Mouse (Mus musculus) ES-Bruce4 (cell line): ENCODE measurements around the gene E330034G19Rik. TPM values are rescaled to one million over a fixed set of nuclear protein-coding genes. Genes with fewer than 3 reads are reported as not detected.

Experiments used
- H3K27ac ChIP-seq: 2 replicates; pipeline ENCODE4 v1.5.1; 2012; ENCODE audit warnings: low read length, inconsistent platforms; ENCODE audit not compliant: insufficient read depth
- H3K27me3 ChIP-seq: 2 replicates; pipeline ENCODE4 v1.6.1; 2012; ENCODE audit warnings: mild to moderate bottlenecking, low read length, inconsistent platforms; ENCODE audit not compliant: control insufficient read depth, poor library complexity, insufficient read depth, severe bottlenecking
- H3K36me3 ChIP-seq: 2 replicates; pipeline ENCODE4 v1.6.1; 2012; ENCODE audit warnings: inconsistent platforms, mild to moderate bottlenecking, low read length, moderate library complexity; ENCODE audit not compliant: control insufficient read depth, poor library complexity, insufficient read depth, severe bottlenecking
- H3K4me1 ChIP-seq: one replicate; pipeline ENCODE4 v1.8.1; 2011; ENCODE audit warnings: low read length; ENCODE audit not compliant: control insufficient read depth, insufficient read depth
- H3K4me3 ChIP-seq: 2 replicates; pipeline ENCODE4 v1.5.1; 2011; ENCODE audit warnings: low read depth, mild to moderate bottlenecking, low read length
- H3K9ac ChIP-seq: 2 replicates; pipeline ENCODE4 v1.6.1; 2012; ENCODE audit warnings: low read depth, mild to moderate bottlenecking, inconsistent platforms; ENCODE audit not compliant: poor library complexity, severe bottlenecking
- H3K9me3 ChIP-seq: replicated peaks from 2 replicates; pipeline ENCODE4 v1.6.1; 2012; ENCODE audit warnings: mild to moderate bottlenecking, low read length, inconsistent platforms; ENCODE audit not compliant: control insufficient read depth, poor library complexity, insufficient read depth, severe bottlenecking
- CTCF ChIP-seq: IDR thresholded peaks from one replicate; pipeline ENCODE4 v1.8.1; 2011; ENCODE audit warnings: low read depth, low read length
- EP300 ChIP-seq: IDR thresholded peaks from 2 replicates; pipeline ENCODE4 v1.6.1; 2011; ENCODE audit warnings: low read depth, low read length; ENCODE audit not compliant: insufficient read depth
- POLR2A ChIP-seq: IDR thresholded peaks from one replicate; pipeline ENCODE4 v1.8.1; 2011; ENCODE audit warnings: low read length; ENCODE audit not compliant: insufficient read depth
- polyA plus RNA-seq: library from polyadenylated mRNA; stranded (reverse); fragments of >200 nt; gene quantifications from 2 replicates; pipeline ENCODE4 v1.2.4, GENCODE M21; 2011; ENCODE audit warnings: low read depth; ENCODE audit not compliant: missing spikeins, insufficient read depth, insufficient read length

Gene E330034G19Rik
- not detected in 2 replicates for polyA plus RNA-seq

GRCm38 (mm10) chr14:24292914-24293313, at the start of gene E330034G19Rik:
Gene E330034G19Rik (plus strand): TSS chr14:24293214.
- Histone ChIP-seq H3K4me3 (no peak within 1 kb of the TSS), H3K27me3 (no peaks in the 10 kb centered on the region; the same call in 1 of the 2 replicates), H3K9me3 (no peaks in the 10 kb centered on the region), H3K9ac (no peak within 1 kb of the TSS), H3K27ac (no peak within 1 kb of the TSS), H3K36me3 (no peaks in the 10 kb centered on the region), H3K4me1 (no peaks in the 10 kb centered on the region)
- no peak for TF ChIP-seq CTCF
- no peak for TF ChIP-seq POLR2A
- no peak for TF ChIP-seq EP300

- TF ChIP-seq POLR2A (no peak), EP300 (no peak), CTCF (no peak)
- no peaks in the 10 kb centered on the region for H3K9me3 ChIP-seq
- H3K27ac ChIP-seq: peak overlapping the region; percentile 36; the same call in 1 of the 2 replicates
These were observed 48.5 kb upstream of the E330034G19Rik start for GRCm38 (mm10) chr14:24244330-24245176.

GRCm38 (mm10) chr14:24245177-24246081, 47.6 kb upstream of the E330034G19Rik start, which contains the start of gene Dlg5:
Gene Dlg5 (minus strand): TSS chr14:24245920.
- H3K9me3 ChIP-seq: no peaks in the 10 kb centered on the region
- no peaks in the 10 kb centered on the region for H3K36me3 ChIP-seq
- no peaks in the 10 kb centered on the region for H3K4me1 ChIP-seq
- TF ChIP-seq POLR2A (no peak), EP300 (no peak), CTCF (no peak)
- H3K27me3 ChIP-seq: no peaks in the 10 kb centered on the region
- H3K4me3 ChIP-seq: peak within 1 kb of the TSS; percentile 93
- peak within 1 kb of the TSS; percentile 97 for H3K9ac ChIP-seq
- H3K27ac ChIP-seq: peak within 1 kb of the TSS; percentile 36; the same call in 1 of the 2 replicates

More at GRCm38 (mm10) chr14:24244330-24245176, 48.5 kb upstream of the E330034G19Rik start:
- Histone ChIP-seq H3K27me3 (no peaks in the 10 kb centered on the region), H3K36me3 (no peaks in the 10 kb centered on the region), H3K4me3 (peak overlapping the region; percentile 93), H3K9ac (peak overlapping the region; percentile 97), H3K4me1 (no peaks in the 10 kb centered on the region)

- no peak overlapping the region for H3K27ac ChIP-seq
- no peak for TF ChIP-seq EP300
- TF ChIP-seq POLR2A: no peak
- no peak for TF ChIP-seq CTCF
- peaks cover 2% of the 10 kb centered on the region for H3K4me1 ChIP-seq
- H3K4me3 ChIP-seq: no peak overlapping the region
- H3K27me3 ChIP-seq: no peaks in the 10 kb centered on the region
- no peaks in the 10 kb centered on the region for H3K36me3 ChIP-seq
- no peaks in the 10 kb centered on the region for H3K9me3 ChIP-seq
- no peak overlapping the region for H3K9ac ChIP-seq
These were observed 43.1 kb upstream of the E330034G19Rik start for GRCm38 (mm10) chr14:24249926-24250325.

- Histone ChIP-seq H3K4me1 (peaks cover 4% of the 10 kb centered on the region), H3K9ac (no peak overlapping the region), H3K36me3 (no peaks in the 10 kb centered on the region), H3K27ac (no peak overlapping the region), H3K27me3 (no peaks in the 10 kb centered on the region), H3K4me3 (no peak overlapping the region), H3K9me3 (no peaks in the 10 kb centered on the region)
- TF ChIP-seq EP300: no peak
- TF ChIP-seq CTCF: no peak
- TF ChIP-seq POLR2A: no peak
These were observed 41.7 kb upstream of the E330034G19Rik start for GRCm38 (mm10) chr14:24251326-24251725.
